Mouse (Mus musculus) limb, embryonic 12.5 days (tissue): ENCODE data around the gene Rfx3. TPM values are rescaled to one million over a fixed set of nuclear protein-coding genes. Genes with fewer than 3 reads are reported as not detected.

Experiments used
- ATAC-seq: fragments of 200-750 bp; cut with Nextera tagmentation; 2 replicates; pipeline ENCODE4 v1.8.0; 2017; ENCODE audit warnings: low read depth, moderate TSS enrichment; ENCODE audit not compliant: insufficient number of reproducible peaks, insufficient read depth, low FRiP score, low TSS enrichment
- H3K27ac ChIP-seq: fragments of 300-500 bp; sonication (generic); 2 replicates; pipeline ENCODE4 v1.5.1; 2016; ENCODE audit warnings: mild to moderate bottlenecking, moderate library complexity
- H3K27me3 ChIP-seq: fragments of 300-500 bp; sonication (generic); 2 replicates; pipeline ENCODE4 v1.6.1; 2016; ENCODE audit warnings: mild to moderate bottlenecking, moderate library complexity
- H3K36me3 ChIP-seq: fragments of 300-500 bp; sonication (generic); 2 replicates; pipeline ENCODE4 v1.6.1; 2016; ENCODE audit warnings: mild to moderate bottlenecking, moderate library complexity
- H3K4me1 ChIP-seq: fragments of 300-500 bp; sonication (generic); replicated peaks from 2 replicates; pipeline ENCODE4 v1.6.1; 2016
- H3K4me2 ChIP-seq: fragments of 300-500 bp; sonication (generic); 2 replicates; pipeline ENCODE4 v1.6.1; 2016; ENCODE audit warnings: mild to moderate bottlenecking, moderate library complexity
- H3K4me3 ChIP-seq: fragments of 300-500 bp; sonication (generic); replicated peaks from 2 replicates; pipeline ENCODE4 v1.5.1; 2016; ENCODE audit warnings: mild to moderate bottlenecking
- H3K9ac ChIP-seq: fragments of 300-500 bp; sonication (generic); replicated peaks from 2 replicates; pipeline ENCODE4 v1.6.1; 2016; ENCODE audit warnings: mild to moderate bottlenecking, moderate library complexity
- H3K9me3 ChIP-seq: fragments of 300-500 bp; sonication (generic); 2 replicates; pipeline ENCODE4 v1.6.1; 2016; ENCODE audit warnings: mild to moderate bottlenecking, moderate library complexity
- WGBS: fragments of 180-500 bp; shearing (Covaris S2); methylation state at CpG from one replicate; pipeline ENCODE4 v1.1.7; 2016; 5-methylcytosine and 5-hydroxymethylcytosine counted together
- polyA plus RNA-seq: library from polyadenylated mRNA; unstranded; fragments of >200 nt; fragmentation: Nextera tagmentation; extraction: Ambion mirVana; gene quantifications from 2 replicates; pipeline ENCODE4 v1.2.1, GENCODE M21; 2016

The Rfx3 gene
- polyA plus RNA-seq, 1 experiment from 2014 or later: 13.8 TPM

DNA sequence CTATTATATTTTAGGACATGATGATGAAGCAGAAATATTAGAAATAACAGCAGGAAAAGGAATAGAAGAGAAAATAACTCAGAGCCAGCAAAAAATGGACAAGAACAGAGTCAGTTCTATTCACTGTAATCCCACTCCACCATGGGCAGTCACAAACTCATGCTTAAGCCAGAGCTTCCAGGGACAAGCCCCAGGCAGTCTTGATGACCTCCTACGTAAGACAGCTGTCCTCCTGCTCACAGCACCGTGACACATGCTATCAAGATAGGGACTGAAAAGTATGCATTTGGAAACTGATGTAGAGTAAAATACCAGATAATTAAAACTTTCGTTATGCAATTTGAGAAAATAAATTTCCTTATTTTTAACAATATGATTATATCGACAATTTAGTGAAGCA, 172.9 kb downstream of the Rfx3 start:
- 92% methylated on average over 4 of the region's 4 CpGs for WGBS
- H3K27me3 ChIP-seq: no peaks in the 10 kb centered on the region
- H3K9me3 ChIP-seq: no peaks in the 10 kb centered on the region
- no peak overlapping the region for H3K4me2 ChIP-seq
- no peaks in the 10 kb centered on the region for H3K4me1 ChIP-seq
- H3K9ac ChIP-seq: no peak overlapping the region
- H3K36me3 ChIP-seq: no peaks in the 10 kb centered on the region
- H3K4me3 ChIP-seq: no peak overlapping the region
- no peak overlapping the region for H3K27ac ChIP-seq
- no peak for ATAC-seq

DNA sequence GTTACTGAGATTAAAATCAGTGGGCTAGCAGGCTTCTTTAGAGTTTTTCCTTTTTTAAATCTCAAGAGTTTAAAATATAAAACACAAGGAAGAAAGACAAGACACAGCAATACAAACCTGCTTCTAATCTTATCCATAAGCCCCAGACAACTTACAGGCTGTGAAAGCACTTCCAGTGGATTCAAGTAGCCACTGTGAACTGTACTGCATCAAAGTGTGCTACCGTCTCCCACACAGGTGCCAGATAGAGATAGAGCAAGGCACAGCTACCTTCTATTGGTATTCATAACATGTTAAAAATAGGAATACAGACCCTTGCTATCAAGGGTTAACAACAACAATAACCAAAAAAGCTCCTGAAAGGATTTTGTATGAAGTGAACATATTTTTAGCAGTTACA, 178.5 kb downstream of the Rfx3 start:
- no peak overlapping the region for H3K4me2 ChIP-seq
- H3K36me3 ChIP-seq: peaks cover 7% of the 10 kb centered on the region; the same call in 1 of the 2 replicates
- no peaks in the 10 kb centered on the region for H3K27me3 ChIP-seq
- H3K27ac ChIP-seq: no peak overlapping the region
- H3K9ac ChIP-seq: no peak overlapping the region
- no peak overlapping the region for H3K4me3 ChIP-seq
- no peaks in the 10 kb centered on the region for H3K4me1 ChIP-seq
- WGBS: 88% methylated on average over 1 of the region's 1 CpGs
- no peak for ATAC-seq
- no peaks in the 10 kb centered on the region for H3K9me3 ChIP-seq

DNA sequence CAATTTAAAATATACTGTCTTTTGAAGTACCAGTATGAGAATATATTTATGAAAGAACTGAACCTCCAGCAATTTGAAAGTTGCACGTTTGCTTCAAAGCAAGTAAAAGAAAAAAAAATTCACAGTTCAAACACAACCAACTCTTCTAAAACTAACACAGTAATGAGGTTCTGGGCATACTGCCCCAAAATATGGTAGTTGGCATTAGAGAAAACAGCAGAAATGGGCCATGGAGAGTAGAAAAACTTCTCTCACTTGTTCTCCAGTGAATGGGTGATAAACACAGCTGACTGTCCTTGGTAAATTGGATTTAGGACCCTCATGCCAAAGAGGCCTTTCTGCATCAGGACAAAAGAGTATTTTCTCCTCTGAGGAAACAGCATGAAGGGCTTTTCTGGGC, 182.7 kb downstream of the Rfx3 start:
- Histone ChIP-seq H3K36me3 (peaks cover 21% of the 10 kb centered on the region), H3K4me2 (no peak overlapping the region), H3K9ac (no peak overlapping the region), H3K9me3 (no peaks in the 10 kb centered on the region), H3K4me1 (no peaks in the 10 kb centered on the region), H3K27me3 (no peaks in the 10 kb centered on the region), H3K4me3 (no peak overlapping the region), H3K27ac (no peak overlapping the region)
- no peak for ATAC-seq
- 82% methylated on average over 1 of the region's 1 CpGs for WGBS

DNA sequence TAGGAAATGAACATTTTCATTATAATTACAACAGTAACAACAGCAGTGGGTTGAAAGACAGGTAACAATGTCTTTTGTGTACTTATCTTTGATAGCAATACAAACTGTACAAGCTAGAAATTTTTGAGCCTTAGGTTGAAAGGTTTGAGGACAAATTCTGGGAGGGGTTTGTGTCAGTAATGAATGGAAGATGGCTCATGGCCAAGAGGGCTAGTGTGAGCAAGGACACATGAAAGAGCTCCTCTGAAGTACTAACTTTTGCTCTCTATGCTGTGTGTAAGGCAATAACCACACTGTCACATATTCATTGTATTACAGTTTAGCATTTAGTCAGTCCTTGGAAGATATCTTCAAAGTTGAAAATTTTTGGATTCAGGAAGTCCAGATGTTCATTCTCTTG, 193.3 kb downstream of the Rfx3 start:
- H3K4me2 ChIP-seq: no peak overlapping the region
- no peak overlapping the region for H3K27ac ChIP-seq
- H3K36me3 ChIP-seq: peaks cover 37% of the 10 kb centered on the region
- no peaks in the 10 kb centered on the region for H3K4me1 ChIP-seq
- peaks cover 1% of the 10 kb centered on the region for H3K9me3 ChIP-seq
- no peak for ATAC-seq
- no peak overlapping the region for H3K4me3 ChIP-seq
- no peak overlapping the region for H3K9ac ChIP-seq
- no peaks in the 10 kb centered on the region for H3K27me3 ChIP-seq

DNA sequence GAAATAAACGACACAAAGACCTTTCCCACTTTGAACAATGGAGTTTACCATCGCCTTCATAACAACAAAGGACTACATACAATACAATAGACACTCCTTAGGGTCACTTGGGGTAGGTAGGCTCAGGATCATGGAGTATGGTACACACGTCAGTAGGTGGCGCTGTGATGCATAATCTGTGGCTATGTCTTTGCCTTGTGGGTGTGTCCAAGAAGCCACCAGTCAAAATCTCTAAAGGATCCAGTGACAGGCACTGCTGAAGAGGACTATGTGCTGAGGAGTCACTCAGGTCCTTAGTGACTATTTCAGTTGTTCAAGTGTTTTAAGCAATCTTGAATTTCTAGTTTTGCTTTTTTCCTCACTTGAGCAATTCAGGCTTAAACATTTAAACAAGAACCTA, 230.9 kb downstream of the Rfx3 start:
- Histone ChIP-seq H3K4me3 (no peak overlapping the region), H3K4me2 (no peak overlapping the region), H3K27ac (no peak overlapping the region), H3K9ac (no peak overlapping the region), H3K36me3 (peaks cover 40% of the 10 kb centered on the region), H3K27me3 (no peaks in the 10 kb centered on the region), H3K9me3 (no peaks in the 10 kb centered on the region; the same call in 1 of the 2 replicates), H3K4me1 (peaks cover 9% of the 10 kb centered on the region; the same call in 1 of the 2 replicates)
- 73% methylated on average over 4 of the region's 4 CpGs for WGBS
- ATAC-seq: no peak

DNA sequence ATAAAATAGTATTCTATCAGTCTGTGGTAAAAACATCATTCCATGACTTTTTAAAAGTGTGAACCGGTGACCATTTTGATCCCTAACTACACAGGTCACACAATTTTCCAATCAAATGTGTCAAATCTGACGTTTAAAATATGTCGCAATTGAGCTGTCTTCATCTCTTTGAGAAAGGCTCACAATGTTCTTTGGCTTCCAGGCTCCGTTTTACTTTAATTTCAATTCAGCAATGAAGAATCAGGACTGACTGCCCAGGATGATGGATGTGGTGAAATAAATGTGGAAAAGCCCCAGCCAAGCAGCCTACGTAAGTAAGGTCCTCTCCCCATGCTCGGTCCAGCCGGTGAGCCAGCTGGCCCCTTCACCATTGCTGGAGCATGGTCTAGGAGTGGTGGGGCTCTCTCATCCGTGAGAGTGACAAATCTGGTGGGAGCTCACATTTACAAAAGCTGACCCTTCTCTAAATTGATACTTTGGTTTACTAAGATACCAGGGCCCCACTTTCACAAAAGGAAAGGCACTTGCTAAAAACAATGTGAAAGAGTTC, 240.2 kb downstream of the Rfx3 start:
- no peak overlapping the region for H3K4me3 ChIP-seq
- H3K9me3 ChIP-seq: no peaks in the 10 kb centered on the region
- no peak for ATAC-seq
- no peak overlapping the region for H3K9ac ChIP-seq
- H3K27ac ChIP-seq: no peak overlapping the region
- H3K36me3 ChIP-seq: peaks cover 33% of the 10 kb centered on the region; the same call in 1 of the 2 replicates
- H3K27me3 ChIP-seq: no peaks in the 10 kb centered on the region
- 90% methylated on average over 8 of the region's 8 CpGs for WGBS
- 0 out of 2 replicates have a peak, but pooled peaks cover 3% of the 10 kb centered on the region for H3K4me1 ChIP-seq
- no peak overlapping the region for H3K4me2 ChIP-seq

DNA sequence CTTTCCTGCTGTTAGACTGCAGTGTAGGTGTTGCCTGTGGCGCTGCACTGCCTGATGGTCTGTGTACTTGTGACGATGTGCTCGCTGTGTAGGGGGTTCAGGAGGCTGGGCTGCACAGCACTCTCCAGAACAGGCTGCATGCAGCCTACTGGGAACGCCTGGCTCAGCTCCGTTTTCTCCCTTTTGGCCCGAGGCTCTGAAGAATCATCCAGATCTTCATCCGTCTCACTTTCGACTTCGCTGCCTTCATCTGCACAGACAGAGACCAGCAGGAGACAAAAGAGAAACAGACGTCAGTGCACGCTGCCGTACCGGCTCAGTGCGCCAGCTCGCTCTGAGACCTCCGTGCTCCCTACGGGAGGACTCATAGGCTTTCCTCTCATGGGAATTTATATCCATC, 242.5 kb downstream of the Rfx3 start:
- no peak for ATAC-seq
- Histone ChIP-seq H3K4me3 (no peak overlapping the region), H3K4me1 (no peaks in the 10 kb centered on the region), H3K36me3 (peaks cover 41% of the 10 kb centered on the region), H3K9ac (no peak overlapping the region), H3K27me3 (no peaks in the 10 kb centered on the region), H3K4me2 (no peak overlapping the region), H3K9me3 (no peaks in the 10 kb centered on the region), H3K27ac (no peak overlapping the region)
- 84% methylated on average over 17 of the region's 17 CpGs for WGBS

DNA sequence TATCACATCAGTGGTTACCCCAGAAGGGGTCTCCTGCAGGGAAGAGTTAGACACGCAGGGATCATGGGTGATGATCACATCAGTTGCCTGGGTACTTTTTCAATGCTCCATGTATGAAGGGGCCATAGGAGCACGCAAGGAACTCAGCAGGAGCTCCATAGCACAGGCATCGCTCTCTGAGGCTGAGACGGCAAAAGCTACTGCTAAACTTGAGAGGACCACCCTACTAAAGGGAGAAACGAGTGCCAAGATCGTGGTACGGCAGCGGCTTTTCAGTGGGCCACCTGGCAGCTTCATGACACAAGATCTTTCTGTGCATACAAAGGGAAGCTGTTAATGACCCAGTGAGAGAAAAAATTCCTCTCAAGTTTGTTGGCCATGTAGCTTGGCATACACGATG, 250.7 kb downstream of the Rfx3 start:
- Histone ChIP-seq H3K4me1 (no peaks in the 10 kb centered on the region), H3K4me2 (no peak overlapping the region), H3K9ac (no peak overlapping the region), H3K9me3 (no peaks in the 10 kb centered on the region), H3K27me3 (no peaks in the 10 kb centered on the region), H3K27ac (no peak overlapping the region), H3K4me3 (no peak overlapping the region), H3K36me3 (peaks cover 10% of the 10 kb centered on the region)
- no peak for ATAC-seq
- 89% methylated on average over 9 of the region's 9 CpGs for WGBS

DNA sequence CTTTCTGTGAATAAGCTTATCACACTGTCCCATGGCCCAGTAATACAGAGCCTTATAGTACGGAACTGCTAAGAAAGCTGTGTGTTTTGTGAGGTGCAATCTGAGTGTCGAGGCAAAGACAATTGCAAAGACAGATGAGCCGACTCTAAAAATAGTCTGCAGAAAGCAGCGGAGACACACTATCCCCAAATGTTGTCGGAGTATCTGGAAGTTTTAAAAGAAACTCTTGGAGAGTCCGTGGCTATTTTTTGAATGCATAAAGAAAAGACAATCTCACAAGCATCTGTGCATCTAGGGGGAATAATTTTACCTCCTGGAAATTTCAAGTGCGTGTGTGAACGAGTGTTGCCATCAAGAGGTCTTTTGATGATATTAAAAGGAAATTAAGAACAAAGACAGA, 251.6 kb downstream of the Rfx3 start:
- Histone ChIP-seq H3K4me2 (no peak overlapping the region), H3K27me3 (no peaks in the 10 kb centered on the region), H3K36me3 (peaks cover 5% of the 10 kb centered on the region; the same call in 1 of the 2 replicates), H3K9me3 (no peaks in the 10 kb centered on the region), H3K27ac (no peak overlapping the region), H3K9ac (no peak overlapping the region), H3K4me1 (no peaks in the 10 kb centered on the region), H3K4me3 (no peak overlapping the region)
- ATAC-seq: no peak
- 85% methylated on average over 8 of the region's 8 CpGs for WGBS

DNA sequence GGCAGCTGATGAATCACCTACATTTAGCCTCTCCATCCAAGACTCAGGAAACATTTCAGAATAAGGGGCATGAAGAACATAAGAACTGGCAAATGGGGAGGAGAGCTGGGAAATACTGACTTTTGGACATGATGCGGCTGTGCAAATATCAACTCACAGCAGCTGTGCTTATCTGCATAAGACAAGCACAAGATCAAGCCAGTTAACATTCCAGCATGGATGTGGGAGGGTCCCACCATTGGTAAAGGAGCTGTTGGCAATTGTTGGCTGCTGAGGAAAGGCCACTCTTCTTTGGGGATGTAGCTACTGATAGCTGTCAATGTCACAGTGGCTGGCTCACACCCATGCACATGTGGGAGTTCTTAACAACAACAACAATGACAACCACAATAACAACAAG, 263.7 kb downstream of the Rfx3 start:
- Histone ChIP-seq H3K4me2 (no peak overlapping the region), H3K27ac (no peak overlapping the region), H3K9me3 (no peaks in the 10 kb centered on the region), H3K4me1 (no peaks in the 10 kb centered on the region), H3K4me3 (no peak overlapping the region), H3K27me3 (no peaks in the 10 kb centered on the region), H3K9ac (no peak overlapping the region), H3K36me3 (no peaks in the 10 kb centered on the region)
- WGBS: 95% methylated on average over 1 of the region's 1 CpGs
- ATAC-seq: no peak

DNA sequence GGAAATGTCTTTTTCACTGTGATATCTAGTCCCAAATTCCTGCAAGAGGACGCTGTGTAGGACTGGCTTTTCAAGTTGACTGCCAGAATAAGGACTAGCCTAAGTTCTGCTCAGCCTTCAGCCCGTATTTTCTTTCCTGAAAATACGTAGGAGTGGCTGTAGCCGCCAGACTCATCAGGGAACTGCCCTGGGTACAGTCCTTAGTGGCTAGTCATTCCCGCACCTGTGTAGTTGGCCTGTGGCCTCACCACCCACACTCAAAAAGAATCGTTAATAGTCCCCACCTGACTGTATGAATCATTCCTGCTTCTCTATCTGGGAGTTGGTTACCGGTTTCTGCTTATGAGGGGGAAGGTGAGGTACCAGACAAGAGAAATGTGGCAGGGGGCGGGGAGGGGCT, 272.1 kb downstream of the Rfx3 start:
- 58% methylated on average over 8 of the region's 8 CpGs for WGBS
- Histone ChIP-seq H3K36me3 (no peaks in the 10 kb centered on the region), H3K9me3 (no peaks in the 10 kb centered on the region), H3K4me3 (no peak overlapping the region), H3K4me1 (peaks cover 7% of the 10 kb centered on the region; the same call in 1 of the 2 replicates), H3K9ac (no peak overlapping the region), H3K4me2 (no peak overlapping the region), H3K27ac (no peak overlapping the region), H3K27me3 (no peaks in the 10 kb centered on the region)
- no peak for ATAC-seq

DNA sequence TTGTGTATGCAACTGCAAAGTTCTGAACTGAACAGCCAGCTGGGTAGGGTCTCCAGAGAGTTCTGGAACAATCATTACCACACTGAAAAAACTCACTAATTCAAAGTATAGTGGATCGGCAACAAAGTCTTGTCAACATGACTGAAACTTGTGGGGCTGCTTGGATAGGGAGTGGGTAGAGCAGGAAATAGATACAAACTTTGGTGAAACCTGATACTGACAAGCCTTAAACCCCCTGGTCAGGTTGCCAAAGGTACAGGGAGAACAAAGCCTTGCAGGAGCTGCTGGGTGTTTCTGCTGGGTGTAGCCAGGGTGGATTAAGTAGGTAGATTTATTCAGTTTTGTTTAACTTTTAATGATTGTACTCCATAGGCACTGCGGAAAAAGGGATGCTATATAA, 274.4 kb downstream of the Rfx3 start:
- 80% methylated on average over 2 of the region's 2 CpGs for WGBS

More for the DNA sequence above, 274.4 kb downstream of the Rfx3 start:
- peaks cover 7% of the 10 kb centered on the region; the same call in 1 of the 2 replicates for H3K4me1 ChIP-seq
- H3K4me2 ChIP-seq: no peak overlapping the region
- no peak overlapping the region for H3K9ac ChIP-seq
- H3K9me3 ChIP-seq: no peaks in the 10 kb centered on the region
- no peaks in the 10 kb centered on the region for H3K36me3 ChIP-seq
- H3K4me3 ChIP-seq: no peak overlapping the region
- H3K27ac ChIP-seq: no peak overlapping the region
- no peak for ATAC-seq
- no peaks in the 10 kb centered on the region for H3K27me3 ChIP-seq
